15 mouse cellular contexts compared by ENCODE assay signal in genomic region chr5:118433599-118433998, GRCm38 (mm10).
DNase-seq lines count a peak whose midpoint lies in the region; ATAC-seq and TF ChIP-seq lines count a peak whose summit lies in the region.
"Had no signal": no experiment of that assay in that cellular context is flagged by ENCODE, and none has a peak within 500 bp of the region (broad histone marks: within the 10 kb centered on the region; RNA-seq: fewer than 3 reads in every experiment).

No protein-coding gene starts in this region.

- TF ChIP-seq CTCF in kidney, adult 2 months (conservative IDR thresholded peaks at IDR 0.05; ENCODE audit: insufficient read depth, insufficient read length, low read depth, low read length): peak; percentile 38; the same call in 1 of the 2 replicates

- 89% methylated on average over 4 of the region's 4 CpGs for WGBS in kidney, adult 2 months
- 57% methylated on average over 4 of the region's 4 CpGs for WGBS in liver, embryonic 16.5 days (ENCODE audit: insufficient replicate concordance)

- no peak for TF ChIP-seq POLR2A in kidney, adult 2 months (IDR thresholded peaks at IDR 0.05; ENCODE audit: low read depth, low read length)

- no peaks in the 10 kb centered on the region for H3K36me3 ChIP-seq in kidney, adult 2 months (ENCODE audit: control insufficient read depth, insufficient read depth, low read length)
- H3K36me3 ChIP-seq in liver, embryonic 16.5 days (ENCODE audit: control insufficient read depth, insufficient read depth): no peaks in the 10 kb centered on the region
- H3K36me3 ChIP-seq: heart, embryonic 12.5 days; limb, embryonic 13.5 days; neural tube, embryonic 15.5 days had no signal

- no peaks in the 10 kb centered on the region for H3K27me3 ChIP-seq in kidney, adult 2 months (replicated peaks; ENCODE audit: control insufficient read depth, insufficient read depth, low read length)
- H3K27me3 ChIP-seq in liver, embryonic 16.5 days (ENCODE audit: control insufficient read depth, insufficient read depth, low read depth, low read length): peaks cover 54% of the 10 kb centered on the region
- H3K27me3 ChIP-seq: Patski had no signal

- peak; percentile 37; the same call in 1 of the 2 replicates for ATAC-seq in liver, embryonic 16.5 days (ENCODE audit: low read depth)
- ATAC-seq: forebrain, embryonic 14.5 days; Patski had no signal

- no peak overlapping the region for H3K4me3 ChIP-seq in kidney, adult 2 months (ENCODE audit: insufficient read depth, low read depth, low read length)
- no peak overlapping the region for H3K4me3 ChIP-seq in liver, embryonic 16.5 days (ENCODE audit: low read depth, low read length)
- H3K4me3 ChIP-seq: heart, embryonic 12.5 days; limb, embryonic 13.5 days; neural tube, embryonic 15.5 days had no signal

- no peak overlapping the region for H3K27ac ChIP-seq in kidney, adult 2 months (ENCODE audit: insufficient read depth, low read depth, low read length)
- no peak overlapping the region for H3K27ac ChIP-seq in liver, embryonic 16.5 days (ENCODE audit: low read length)
- H3K27ac ChIP-seq: limb, embryonic 13.5 days; neural tube, embryonic 15.5 days had no signal

- H3K4me1 ChIP-seq in kidney, adult 2 months (ENCODE audit: control insufficient read depth, insufficient read depth, low read length): no peaks in the 10 kb centered on the region
- peaks cover 5% of the 10 kb centered on the region; the same call in 1 of the 2 replicates for H3K4me1 ChIP-seq in liver, embryonic 16.5 days (ENCODE audit: control insufficient read depth, low read depth, low read length)

- no peak overlapping the region for H3K4me2 ChIP-seq in liver, embryonic 16.5 days (ENCODE audit: low read depth, low read length)
- H3K4me2 ChIP-seq: heart, embryonic 12.5 days; limb, embryonic 13.5 days; neural tube, embryonic 15.5 days had no signal

- no peak for DNase-seq in kidney, adult 2 months
- no peak for DNase-seq in kidney, adult 11 months
- peak; percentile 49 for DNase-seq in thymus, postnatal 14 days
- DNase-seq in thymus, postnatal 0 days (ENCODE audit: low spot score): no peak
- no peak for DNase-seq in left cerebral cortex, postnatal 25 days (ENCODE audit: low spot score in 2 of 2)
- DNase-seq in left cerebral cortex, adult 18-20 months (ENCODE audit: low spot score in 2 of 2): no peak
- DNase-seq: cerebellum, adult 18-20 months; layer of hippocampus, postnatal 36 days; right cerebral cortex, adult 18-20 months had no signal

- 0 out of 2 replicates have a peak, but pooled peaks cover 2% of the 10 kb centered on the region for H3K9me3 ChIP-seq in liver, embryonic 16.5 days (replicated peaks; ENCODE audit: control insufficient read depth, low read length)
- H3K9me3 ChIP-seq: heart, embryonic 12.5 days; limb, embryonic 13.5 days; neural tube, embryonic 15.5 days had no signal

- no peak overlapping the region for H3K9ac ChIP-seq in liver, embryonic 16.5 days (ENCODE audit: low read depth, low read length)
- H3K9ac ChIP-seq: heart, embryonic 12.5 days; limb, embryonic 13.5 days; neural tube, embryonic 15.5 days had no signal

- intact Hi-C loops in left cerebral cortex, postnatal 25 days (cut with DNase I): no loop called here
